Mouse (Mus musculus): ENCODE results near the gene Tnpo3.

DNA sequence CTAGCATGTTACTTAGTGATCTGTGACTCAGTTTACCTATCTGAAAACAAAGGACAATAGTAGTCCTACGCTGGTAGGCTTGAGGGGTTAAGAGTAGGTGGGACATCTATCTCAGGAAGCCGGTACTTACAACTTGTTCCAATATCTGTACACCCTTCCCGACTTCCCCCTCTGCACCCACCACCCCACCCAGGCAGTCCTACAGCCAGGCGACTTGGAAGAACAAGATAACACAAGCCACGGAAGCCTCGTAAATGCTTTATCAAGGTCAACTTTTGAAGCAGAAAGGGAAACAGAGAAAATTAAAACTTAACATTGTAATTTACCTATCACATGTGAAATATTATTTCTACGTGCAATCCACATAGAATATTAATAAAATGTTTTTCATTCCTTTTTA is 109.5 kb downstream of the Tnpo3 start:
- TF ChIP-seq CTCF (IDR thresholded peaks at IDR 0.05; ENCODE audit: borderline replicate concordance, extremely low read depth, insufficient read depth, insufficient read length), result no peak
- TF ChIP-seq POLR2A (IDR thresholded peaks at IDR 0.05; ENCODE audit: borderline replicate concordance, extremely low read depth, insufficient read depth, insufficient read length, poor library complexity, severe bottlenecking), result no peak

Measured in brain, embryonic 14.5 days (tissue).